Comparison of ENCODE assay signal across 1 mouse cellular context in genomic region chr16:91433329-91433933, GRCm38 (mm10).
TF ChIP-seq lines count a peak whose summit lies in the region.

No protein-coding gene starts in this region.

TF ChIP-seq in MEL, 35 proteins besides CTCF, POLR2A, EP300 and RAD21:
- no peak for TF ChIP-seq POLR2AphosphoS5 (IDR thresholded peaks at IDR 0.05; ENCODE audit: borderline replicate concordance, low read depth, low read length)
- TF ChIP-seq ZNF384 (IDR thresholded peaks at IDR 0.05; ENCODE audit: low read depth, low read length), result no peak
